Mouse (Mus musculus) cerebellum, adult 11 months (tissue): Measurements from ENCODE around the gene Olr1.

Experiments used
- DNase-seq: peaks from one replicate; pipeline ENCODE4 v3.0.0; 2022

Gene Olr1

DNA sequence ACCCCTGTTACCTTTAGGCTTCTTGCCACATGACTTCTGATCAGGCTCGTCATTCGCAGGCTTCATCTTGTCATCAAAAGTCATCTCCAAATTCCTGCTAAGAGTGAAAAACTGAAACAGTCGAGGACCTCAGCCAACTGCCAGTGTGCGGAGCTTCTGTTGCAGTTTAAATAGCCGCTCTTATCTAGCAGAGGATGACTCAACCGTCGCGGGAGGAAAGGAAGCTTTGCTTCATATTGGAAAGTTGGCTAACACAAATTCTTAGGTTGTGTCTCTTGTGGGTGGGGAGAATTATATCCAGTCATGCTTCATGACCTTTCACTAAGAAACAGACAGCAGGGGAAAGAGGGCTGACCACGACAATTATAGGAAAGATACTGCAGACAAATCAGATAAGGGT, at the start of gene Olr1:
TSS of gene Olr1 (minus strand) at position 142 of the 400 bp plus-strand sequence.
- DNase-seq = no peak

DNA sequence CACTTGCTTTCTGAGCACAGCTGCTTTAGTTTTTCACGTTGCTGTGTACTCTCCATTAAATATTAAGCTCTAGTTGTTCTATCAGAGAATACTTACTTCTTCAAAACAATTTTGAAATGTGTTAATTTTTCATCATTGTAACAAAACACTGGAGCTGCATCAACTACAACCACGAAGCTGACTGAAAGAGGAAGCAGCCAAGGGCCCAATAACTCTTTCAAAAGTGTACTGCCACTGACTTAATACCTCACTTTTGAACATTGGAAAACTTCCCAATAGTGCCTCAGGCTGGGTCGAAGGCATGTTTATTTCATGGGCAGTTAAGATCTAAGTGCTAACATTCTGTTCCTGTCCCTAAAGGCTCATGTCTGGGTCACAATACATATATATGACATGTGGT, 41.0 kb upstream of the Olr1 start:
- no peak for DNase-seq

GRCm38 (mm10) chr6:129547277-129547676, 40.3 kb upstream of the Olr1 start:
- no peak for DNase-seq

- DNase-seq = peak; percentile 53
Measured at GRCm38 (mm10) chr6:129543709-129544606, 37.0 kb upstream of the Olr1 start.

DNA sequence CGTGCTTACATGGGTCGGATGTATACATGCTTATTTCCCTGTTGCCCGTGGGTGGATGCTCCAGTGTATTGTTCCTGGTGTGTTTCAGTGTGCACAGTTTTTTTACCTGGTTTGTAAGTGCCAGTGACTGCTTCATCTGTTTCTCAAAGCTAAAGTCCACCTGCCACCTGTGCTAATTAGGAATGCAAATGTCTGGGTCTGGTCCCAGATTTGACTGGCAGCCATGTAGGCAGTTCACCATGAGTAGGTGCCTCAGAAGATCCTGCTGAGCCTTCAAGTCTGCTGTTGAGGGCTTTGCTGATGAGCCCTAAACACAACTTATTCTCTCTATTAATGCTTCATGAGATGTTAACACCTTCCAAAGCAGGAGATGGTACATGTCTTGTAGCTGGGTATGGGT, 35.6 kb upstream of the Olr1 start:
- DNase-seq = no peak

DNA sequence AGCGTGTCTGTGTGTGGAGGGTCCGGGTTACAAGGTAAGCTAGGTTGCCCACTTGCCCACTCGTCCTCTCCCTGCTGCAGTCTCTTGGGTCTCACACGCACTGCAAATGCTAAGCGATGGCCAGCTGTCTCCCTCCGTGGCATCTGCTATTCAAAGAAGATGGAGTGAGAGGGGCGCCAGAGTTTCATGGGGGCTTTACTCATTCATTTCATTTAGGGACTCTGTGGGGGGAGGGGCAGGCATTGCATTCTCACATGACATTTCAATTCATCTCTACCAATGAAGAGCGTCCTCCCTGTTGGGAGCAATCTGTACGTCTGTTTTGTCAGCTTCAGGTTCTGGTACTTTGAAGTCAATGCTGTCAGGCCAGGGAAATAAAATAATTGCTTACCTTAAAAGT, 35.0 kb upstream of the Olr1 start:
- DNase-seq = no peak

GRCm38 (mm10) chr6:129538555-129538954, 31.6 kb upstream of the Olr1 start:
- no peak for DNase-seq

DNA sequence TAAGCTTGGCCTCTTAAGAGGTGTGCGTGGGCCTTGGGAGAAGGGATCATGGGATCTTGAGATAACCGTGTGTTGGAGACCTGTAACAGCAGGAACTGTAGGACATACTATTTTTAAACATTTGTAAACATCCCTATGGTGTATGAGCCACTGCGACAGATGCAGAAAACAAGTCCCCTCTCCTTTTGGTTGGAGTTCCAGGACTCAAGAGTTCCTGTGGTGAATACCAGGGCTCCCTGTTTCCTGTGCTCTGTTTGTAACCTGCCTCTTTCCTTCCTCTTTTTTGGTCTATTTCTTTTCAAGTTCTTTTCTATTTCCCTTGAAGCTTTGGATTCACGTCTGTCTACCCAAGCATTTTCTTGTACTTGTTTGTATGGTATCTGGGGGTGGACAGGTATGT, 28.8 kb upstream of the Olr1 start:
- no peak for DNase-seq

GRCm38 (mm10) chr6:129534627-129535190, 27.7 kb upstream of the Olr1 start:
- DNase-seq = no peak

DNA sequence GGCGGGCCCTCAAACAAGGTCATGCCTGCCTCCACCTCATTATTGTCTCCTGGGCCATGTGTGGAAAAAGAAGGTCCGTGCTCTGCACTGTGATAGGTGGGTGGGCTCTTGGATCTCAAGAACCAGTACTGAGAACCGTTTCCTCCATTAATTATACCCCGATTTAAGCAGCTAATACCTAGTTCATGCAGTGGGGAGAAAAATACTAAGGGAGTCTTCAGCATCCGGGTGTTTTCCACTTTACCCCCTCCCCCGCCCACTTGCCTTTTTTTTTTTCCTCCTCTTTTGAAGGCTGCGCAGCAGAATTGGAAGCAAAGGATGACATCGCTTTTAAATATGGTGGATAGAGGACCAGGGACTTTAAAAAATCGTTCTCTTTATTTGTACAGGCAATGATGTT, 27.1 kb upstream of the Olr1 start:
- DNase-seq = peak; percentile 20

DNA sequence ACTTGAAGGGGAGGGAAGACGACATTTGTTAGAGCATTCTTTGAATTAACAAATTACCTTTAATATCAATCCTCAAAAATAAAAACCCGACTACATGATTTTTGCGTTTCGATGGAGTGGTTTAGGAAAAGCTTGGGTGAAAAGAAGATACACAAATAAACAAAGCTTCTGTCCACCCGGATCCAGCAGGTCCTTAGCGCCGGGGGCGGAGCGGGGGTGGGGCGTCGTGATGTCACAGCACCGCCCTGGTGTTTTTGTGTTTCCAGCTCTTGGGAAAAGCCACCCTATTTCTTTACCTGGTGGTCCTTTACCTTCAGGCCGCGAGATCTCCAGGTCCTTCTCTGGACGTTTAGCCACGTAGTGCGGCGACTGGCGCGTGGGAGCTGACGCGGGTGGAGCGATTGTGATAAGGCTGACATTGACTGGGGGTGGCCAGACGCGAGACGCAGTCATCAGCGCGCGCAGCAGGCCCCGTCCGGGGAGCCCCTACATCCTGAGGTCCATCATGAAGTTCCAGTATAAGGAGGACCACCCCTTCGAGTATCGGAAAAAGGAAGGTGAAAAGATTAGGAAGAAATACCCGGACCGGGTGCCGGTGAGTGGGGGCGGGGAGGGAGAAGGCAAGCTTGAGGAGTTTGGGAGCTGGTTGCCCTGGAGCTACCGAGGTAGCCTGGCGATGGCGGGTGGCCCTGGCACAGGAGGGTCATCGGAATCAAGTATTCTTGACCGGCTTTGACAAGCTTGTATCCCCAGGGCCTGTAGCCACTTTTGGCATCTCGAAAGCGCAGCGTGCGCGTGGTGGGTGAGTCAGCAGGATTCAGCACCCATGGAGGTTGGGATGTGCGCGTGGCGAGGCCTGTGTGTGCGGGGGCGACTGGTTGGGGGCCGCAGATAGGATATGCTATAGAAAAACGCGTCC, 26.2 kb upstream of the Olr1 start, which contains the start of gene Gabarapl1:
TSS of gene Gabarapl1 (plus strand) at position 219 of the 919 bp plus-strand sequence.
- DNase-seq = peak; percentile 76

DNA sequence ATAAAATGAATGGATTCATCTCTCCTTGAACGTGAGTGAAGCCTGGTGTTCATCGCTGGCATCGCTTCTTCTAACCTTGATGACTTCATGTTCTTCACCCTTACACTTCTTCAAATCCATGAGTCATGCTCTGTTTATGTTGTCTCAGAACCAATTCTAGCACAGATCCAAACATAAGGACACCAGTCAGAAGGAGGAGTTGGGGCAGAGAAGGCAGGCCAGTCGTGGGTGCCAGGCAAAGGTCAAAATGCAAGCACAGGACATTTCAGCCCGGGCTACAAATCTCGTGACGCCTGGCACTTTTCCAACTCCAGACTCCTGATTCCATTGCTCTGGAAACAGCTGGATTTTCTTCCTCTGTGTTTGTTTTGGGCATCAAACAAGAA, 25.6 kb upstream of the Olr1 start:
- DNase-seq = peak; percentile 45

DNA sequence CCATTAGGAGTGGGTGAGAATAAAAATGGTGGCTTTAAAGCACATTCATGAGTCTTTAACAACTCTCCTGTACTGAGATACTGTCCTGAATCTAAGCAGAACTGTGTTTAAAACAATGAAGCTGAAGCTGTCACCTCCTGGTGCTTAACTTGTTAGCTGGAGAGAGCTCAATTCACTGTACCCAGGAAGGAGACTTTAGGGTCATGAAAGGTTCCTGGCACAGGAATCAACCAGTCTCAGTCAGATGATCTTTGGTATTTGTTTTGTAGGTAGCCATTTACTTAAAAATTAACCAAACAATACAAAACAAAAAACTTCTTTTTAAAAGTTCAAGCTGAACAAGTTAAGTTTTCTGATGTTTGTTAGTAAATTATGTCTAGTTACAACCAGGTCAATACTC, 23.3 kb upstream of the Olr1 start:
- DNase-seq = no peak

DNA sequence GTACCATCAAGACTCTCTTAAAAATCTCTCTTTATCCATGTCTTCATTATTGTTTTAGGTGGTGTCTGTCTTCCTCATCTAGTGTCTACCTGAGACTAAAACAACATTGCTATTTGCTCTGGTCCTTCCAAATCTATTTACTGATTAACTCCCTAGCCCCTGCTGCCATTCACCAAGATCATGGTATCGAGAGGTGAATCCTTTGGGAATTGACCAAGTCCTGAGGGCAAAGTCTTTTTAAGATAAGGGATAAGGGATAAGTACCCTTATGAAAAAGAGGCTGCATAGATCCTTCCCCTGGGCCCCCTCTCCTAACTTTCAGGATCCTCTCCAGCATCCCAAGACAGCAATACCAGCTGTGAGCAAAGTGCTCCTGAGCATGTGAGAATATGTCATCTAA, 22.6 kb upstream of the Olr1 start:
- no peak for DNase-seq

GRCm38 (mm10) chr6:129527416-129527815, 20.5 kb upstream of the Olr1 start:
- no peak for DNase-seq

- no peak for DNase-seq
Measured at GRCm38 (mm10) chr6:129526069-129526468, 19.1 kb upstream of the Olr1 start.

GRCm38 (mm10) chr6:129517752-129518408, 10.9 kb upstream of the Olr1 start:
- DNase-seq = no peak

DNA sequence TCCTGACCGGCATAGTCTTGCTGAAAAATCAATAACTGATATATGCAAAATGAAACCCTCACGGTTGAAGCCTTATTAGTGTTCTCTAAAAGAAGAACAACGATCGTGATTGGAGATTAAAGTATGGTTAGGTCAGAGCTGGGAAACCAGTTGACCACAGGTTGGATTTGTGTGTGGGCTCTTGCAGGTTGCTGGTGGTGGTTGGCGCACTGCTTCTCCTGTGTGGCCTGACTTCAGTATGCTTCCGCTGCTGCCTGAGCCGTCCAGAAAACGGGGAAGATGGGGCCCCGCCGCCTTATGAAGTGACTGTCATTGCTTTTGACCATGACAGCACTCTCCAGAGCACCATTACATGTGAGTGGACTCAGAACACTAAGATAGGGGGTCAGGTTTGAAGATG, 9.4 kb upstream of the Olr1 start:
- DNase-seq = no peak

DNA sequence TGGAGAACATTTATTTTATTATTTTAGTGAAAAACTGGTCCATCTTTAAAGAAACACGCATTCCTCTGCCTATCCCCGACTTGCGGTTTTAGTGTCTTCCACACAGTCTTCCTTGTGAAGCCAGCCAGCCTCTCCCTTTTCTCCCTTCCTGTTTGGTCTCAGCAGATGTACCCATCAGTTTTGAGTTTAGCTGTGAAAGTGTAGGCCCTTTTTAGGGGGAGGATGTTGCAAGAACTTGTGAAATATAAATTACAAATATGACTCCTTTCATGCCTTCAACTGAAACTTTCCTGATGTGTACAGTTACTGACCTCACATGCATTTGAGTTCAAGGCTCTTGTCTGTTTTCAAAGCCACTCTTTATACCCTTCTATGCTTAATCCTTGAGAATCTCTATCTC, 8.1 kb upstream of the Olr1 start:
- DNase-seq = no peak

DNA sequence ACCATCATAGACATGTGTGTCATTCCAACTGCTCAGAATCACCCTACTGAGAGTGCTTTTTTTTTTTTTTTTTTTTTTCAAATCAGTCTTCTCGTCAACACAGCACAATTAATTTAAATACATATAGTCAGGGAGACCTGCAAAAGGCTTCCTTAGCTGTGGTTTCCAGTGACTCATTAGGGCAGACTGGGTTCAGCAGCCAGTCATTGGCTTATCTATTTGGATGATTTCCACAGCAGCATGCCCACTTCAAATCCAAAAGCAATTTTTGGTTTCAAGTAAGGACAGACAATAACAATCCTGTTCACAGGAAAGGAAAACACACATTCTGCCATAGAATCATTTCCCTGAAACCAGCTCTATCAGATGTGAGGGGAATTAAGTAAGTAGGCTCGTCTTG, 7.4 kb upstream of the Olr1 start:
- no peak for DNase-seq

DNA sequence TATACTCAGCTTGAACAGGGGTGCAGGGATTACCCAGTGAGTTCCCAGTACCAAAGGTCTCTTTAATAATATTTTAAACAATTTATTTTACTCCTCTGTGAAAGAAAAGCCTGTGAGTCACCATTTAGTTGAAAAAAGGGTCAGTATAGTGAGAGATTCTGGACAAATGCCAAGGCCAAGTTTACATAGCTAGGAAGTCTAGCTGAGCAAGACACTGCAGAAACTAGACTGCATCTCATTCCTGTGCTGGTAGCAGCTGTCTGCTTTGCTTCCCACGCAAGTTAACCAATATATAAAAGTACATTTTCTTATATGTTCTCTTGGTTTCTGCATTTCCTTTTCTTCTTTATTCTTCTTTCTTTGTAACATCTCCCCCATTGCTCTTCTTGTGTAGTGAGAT, 6.4 kb upstream of the Olr1 start:
- DNase-seq = no peak

DNA sequence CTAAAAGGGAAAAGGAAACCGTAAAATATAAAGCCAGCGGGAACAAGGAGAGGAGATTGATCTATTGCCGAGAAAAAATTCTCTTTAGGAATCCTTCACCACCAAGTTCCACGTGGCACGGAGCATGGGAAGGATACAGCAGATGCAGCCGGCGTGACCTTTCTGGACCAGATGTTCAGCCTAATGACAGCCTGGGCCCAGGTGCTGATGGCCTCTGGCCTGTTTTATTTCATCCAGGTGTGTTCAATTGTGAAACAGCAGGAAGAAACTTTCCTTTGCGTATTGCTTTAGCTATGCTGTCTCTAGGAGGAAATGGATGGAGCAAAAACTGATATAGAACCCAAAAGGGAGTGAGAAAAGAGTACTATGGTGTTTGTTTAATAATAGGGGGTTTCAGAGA, 5.9 kb upstream of the Olr1 start:
- no peak for DNase-seq

- no peak for DNase-seq
Measured at GRCm38 (mm10) chr6:129512367-129512766, 5.4 kb upstream of the Olr1 start, which contains the start of gene Tmem52b. Gene Tmem52b, plus strand, starts transcription at chr6:129512555.
